Mouse (Mus musculus) forebrain, embryonic 15.5 days (tissue): ENCODE data around the gene Mrps18a. TPM values are rescaled to one million over a fixed set of nuclear protein-coding genes. Genes with fewer than 3 reads are reported as not detected.

Experiments used
- ATAC-seq: fragments of 200-750 bp; cut with Nextera tagmentation; replicated peaks from 2 replicates; pipeline ENCODE4 v1.8.0; 2017; ENCODE audit warnings: mild to moderate bottlenecking, moderate TSS enrichment, moderate library complexity
- H3K27ac ChIP-seq: fragments of 300-500 bp; sonication (generic); replicated peaks from 2 replicates; pipeline ENCODE4 v1.5.1; 2015; ENCODE audit warnings: mild to moderate bottlenecking, inconsistent platforms
- H3K27me3 ChIP-seq: fragments of 300-500 bp; sonication (generic); 2 replicates; pipeline ENCODE4 v1.6.1; 2015; ENCODE audit warnings: inconsistent platforms
- H3K36me3 ChIP-seq: fragments of 300-500 bp; sonication (generic); 2 replicates; pipeline ENCODE4 v1.6.1; 2015; ENCODE audit warnings: mild to moderate bottlenecking, inconsistent platforms
- H3K4me1 ChIP-seq: fragments of 300-500 bp; sonication (generic); 2 replicates; pipeline ENCODE4 v1.6.1; 2015; ENCODE audit warnings: inconsistent platforms
- H3K4me2 ChIP-seq: fragments of 300-500 bp; sonication (generic); replicated peaks from 2 replicates; pipeline ENCODE4 v1.6.1; 2015; ENCODE audit warnings: mild to moderate bottlenecking, inconsistent platforms
- H3K4me3 ChIP-seq: fragments of 300-500 bp; sonication (generic); 2 replicates; pipeline ENCODE4 v1.5.1; 2015; ENCODE audit warnings: mild to moderate bottlenecking, inconsistent platforms
- H3K9ac ChIP-seq: fragments of 300-500 bp; sonication (generic); replicated peaks from 2 replicates; pipeline ENCODE4 v1.6.1; 2015; ENCODE audit warnings: mild to moderate bottlenecking, inconsistent platforms
- H3K9me3 ChIP-seq: fragments of 300-500 bp; sonication (generic); 2 replicates; pipeline ENCODE4 v1.6.1; 2016; ENCODE audit warnings: inconsistent platforms
- WGBS: fragments of 180-500 bp; shearing (Covaris S2); methylation state at CpG from one replicate; pipeline ENCODE4 v1.1.7; 2015; ENCODE audit warnings: mixed read lengths; 5-methylcytosine and 5-hydroxymethylcytosine counted together
- polyA plus RNA-seq: library from polyadenylated mRNA; unstranded; fragments of >200 nt; fragmentation: Nextera tagmentation; extraction: Ambion mirVana; gene quantifications from 2 replicates; pipeline ENCODE4 v1.2.1, GENCODE M21; 2015

The Mrps18a gene
- polyA plus RNA-seq, 1 experiment from 2014 or later = 134 TPM

GRCm38 (mm10) chr17:46129741-46130498 is 19.1 kb downstream of the Mrps18a start:
- Histone ChIP-seq H3K27me3 (no peaks in the 10 kb centered on the region), H3K4me1 (no peaks in the 10 kb centered on the region), H3K9ac (no peak overlapping the region), H3K27ac (no peak overlapping the region), H3K4me3 (no peak overlapping the region), H3K9me3 (no peaks in the 10 kb centered on the region), H3K4me2 (no peak overlapping the region), H3K36me3 (peaks cover 52% of the 10 kb centered on the region)
- 80% methylated on average over 13 of the region's 13 CpGs for WGBS
- no peak for ATAC-seq

GRCm38 (mm10) chr17:46132058-46132718 is 21.4 kb downstream of the Mrps18a start:
- H3K4me2 ChIP-seq = no peak overlapping the region
- no peak overlapping the region for H3K9ac ChIP-seq
- H3K36me3 ChIP-seq = peaks cover 31% of the 10 kb centered on the region
- H3K4me1 ChIP-seq = no peaks in the 10 kb centered on the region
- peak; percentile 53; the same call in 1 of the 2 replicates for ATAC-seq
- no peaks in the 10 kb centered on the region for H3K27me3 ChIP-seq
- no peaks in the 10 kb centered on the region for H3K9me3 ChIP-seq
- H3K4me3 ChIP-seq = no peak overlapping the region
- H3K27ac ChIP-seq = no peak overlapping the region
- WGBS = 19% methylated on average over 12 of the region's 12 CpGs

GRCm38 (mm10) chr17:46132862-46133261 is 22.1 kb downstream of the Mrps18a start:
- Histone ChIP-seq H3K9me3 (no peaks in the 10 kb centered on the region), H3K9ac (no peak overlapping the region), H3K4me1 (no peaks in the 10 kb centered on the region), H3K27me3 (no peaks in the 10 kb centered on the region), H3K4me2 (no peak overlapping the region), H3K27ac (no peak overlapping the region), H3K36me3 (peaks cover 24% of the 10 kb centered on the region), H3K4me3 (no peak overlapping the region)
- 75% methylated on average over 8 of the region's 8 CpGs for WGBS
- ATAC-seq = no peak

- no peaks in the 10 kb centered on the region for H3K36me3 ChIP-seq
- no peak overlapping the region for H3K4me2 ChIP-seq
- peaks cover 7% of the 10 kb centered on the region for H3K4me1 ChIP-seq
- no peak overlapping the region for H3K9ac ChIP-seq
- no peak overlapping the region for H3K4me3 ChIP-seq
- 83% methylated on average over 8 of the region's 8 CpGs for WGBS
- H3K27me3 ChIP-seq = no peaks in the 10 kb centered on the region
- H3K9me3 ChIP-seq = no peaks in the 10 kb centered on the region
- H3K27ac ChIP-seq = no peak overlapping the region
- ATAC-seq = no peak
Observed at GRCm38 (mm10) chr17:46138563-46139236, 27.9 kb downstream of the Mrps18a start.

GRCm38 (mm10) chr17:46139872-46140271 is 29.1 kb downstream of the Mrps18a start:
- WGBS = 88% methylated on average over 3 of the region's 3 CpGs
- Histone ChIP-seq H3K9me3 (no peaks in the 10 kb centered on the region), H3K4me3 (no peak overlapping the region), H3K4me2 (no peak overlapping the region), H3K9ac (no peak overlapping the region), H3K27ac (no peak overlapping the region), H3K36me3 (no peaks in the 10 kb centered on the region), H3K27me3 (no peaks in the 10 kb centered on the region), H3K4me1 (peaks cover 16% of the 10 kb centered on the region)
- no peak for ATAC-seq

- ATAC-seq = peak; percentile 97
- H3K27me3 ChIP-seq = no peaks in the 10 kb centered on the region
- peak within 1 kb of the TSS; percentile 60 for H3K9ac ChIP-seq
- peak within 1 kb of the TSS; percentile 86 for H3K4me2 ChIP-seq
- H3K4me1 ChIP-seq = peaks cover 16% of the 10 kb centered on the region
- peak within 1 kb of the TSS; percentile 35 for H3K27ac ChIP-seq
- 4% methylated on average over 37 of the region's 37 CpGs for WGBS
- H3K4me3 ChIP-seq = peak within 1 kb of the TSS; percentile 59
- no peaks in the 10 kb centered on the region for H3K9me3 ChIP-seq
- peaks cover 23% of the 10 kb centered on the region for H3K36me3 ChIP-seq
Observed at GRCm38 (mm10) chr17:46143578-46144423, 33.0 kb downstream of the Mrps18a start, which contains the start of gene Rsph9. Rsph9 (minus strand) TSS chr17:46144216.

GRCm38 (mm10) chr17:46152847-46153782 is 42.3 kb downstream of the Mrps18a start, which contains the start of gene Mad2l1bp:
Mad2l1bp (minus strand) TSS chr17:46153553.
- peaks cover 7% of the 10 kb centered on the region for H3K36me3 ChIP-seq
- H3K4me1 ChIP-seq = peaks cover 12% of the 10 kb centered on the region
- 8% methylated on average over 33 of the region's 33 CpGs for WGBS
- H3K27ac ChIP-seq = peak within 1 kb of the TSS; percentile 43
- H3K9me3 ChIP-seq = no peaks in the 10 kb centered on the region
- ATAC-seq = peak; percentile 91
- H3K27me3 ChIP-seq = no peaks in the 10 kb centered on the region
- H3K4me2 ChIP-seq = peak within 1 kb of the TSS; percentile 65
- H3K9ac ChIP-seq = peak within 1 kb of the TSS; percentile 63
- peak within 1 kb of the TSS; percentile 57 for H3K4me3 ChIP-seq

- H3K4me2 ChIP-seq = no peak overlapping the region
- 93% methylated on average over 3 of the region's 3 CpGs for WGBS
- no peaks in the 10 kb centered on the region for H3K36me3 ChIP-seq
- no peak overlapping the region for H3K9ac ChIP-seq
- H3K9me3 ChIP-seq = no peaks in the 10 kb centered on the region
- H3K4me3 ChIP-seq = no peak overlapping the region
- no peak for ATAC-seq
- H3K27ac ChIP-seq = no peak overlapping the region
- no peaks in the 10 kb centered on the region for H3K27me3 ChIP-seq
- peaks cover 12% of the 10 kb centered on the region for H3K4me1 ChIP-seq
Observed at GRCm38 (mm10) chr17:46154336-46154735, 43.5 kb downstream of the Mrps18a start.

GRCm38 (mm10) chr17:46156680-46157079 is 45.9 kb downstream of the Mrps18a start:
- ATAC-seq = no peak
- H3K9me3 ChIP-seq = no peaks in the 10 kb centered on the region
- H3K4me2 ChIP-seq = no peak overlapping the region
- peaks cover 23% of the 10 kb centered on the region for H3K4me1 ChIP-seq
- 90% methylated on average over 5 of the region's 5 CpGs for WGBS
- no peaks in the 10 kb centered on the region for H3K36me3 ChIP-seq
- no peak overlapping the region for H3K4me3 ChIP-seq
- H3K27me3 ChIP-seq = no peaks in the 10 kb centered on the region
- no peak overlapping the region for H3K27ac ChIP-seq
- no peak overlapping the region for H3K9ac ChIP-seq

GRCm38 (mm10) chr17:46157131-46157530 is 46.3 kb downstream of the Mrps18a start:
- Histone ChIP-seq H3K9ac (no peak overlapping the region), H3K9me3 (no peaks in the 10 kb centered on the region), H3K36me3 (no peaks in the 10 kb centered on the region), H3K27ac (no peak overlapping the region), H3K27me3 (no peaks in the 10 kb centered on the region), H3K4me1 (peaks cover 26% of the 10 kb centered on the region), H3K4me2 (no peak overlapping the region), H3K4me3 (no peak overlapping the region)
- ATAC-seq = no peak
- WGBS = 88% methylated on average over 8 of the region's 8 CpGs

- 68% methylated on average over 2 of the region's 2 CpGs for WGBS
- Histone ChIP-seq H3K36me3 (peaks cover 5% of the 10 kb centered on the region; the same call in 1 of the 2 replicates), H3K9ac (no peak overlapping the region), H3K27ac (no peak overlapping the region), H3K4me1 (peaks cover 30% of the 10 kb centered on the region), H3K27me3 (no peaks in the 10 kb centered on the region), H3K9me3 (no peaks in the 10 kb centered on the region), H3K4me3 (peak overlapping the region; percentile 90; the same call in 1 of the 2 replicates), H3K4me2 (no peak overlapping the region)
- no peak for ATAC-seq
Observed at GRCm38 (mm10) chr17:46159236-46159635, 48.5 kb downstream of the Mrps18a start.
